Mouse (Mus musculus): ENCODE measurements around the gene Hist1h3c. TPM values are rescaled to one million over a fixed set of nuclear protein-coding genes. Genes with fewer than 3 reads are reported as not detected.

Hist1h3c gene
- total and polyA plus RNA-seq, 2 experiments = 0.20 to 8.0 TPM

- WGBS = under 1% methylated on average over 39 of the region's 39 CpGs
- Histone ChIP-seq H3K27ac (replicated peaks; ENCODE audit: insufficient read depth, low read depth, low read length) (peak overlapping the region; percentile 68), H3K9ac (ENCODE audit: low read depth, low read length) (peak overlapping the region; percentile 67), H3K27me3 (ENCODE audit: control insufficient read depth, insufficient read depth, low read length) (no peaks in the 10 kb centered on the region), H3K4me3 (ENCODE audit: insufficient read depth, low read depth, low read length) (peak overlapping the region; percentile 63), H3K4me1 (ENCODE audit: control insufficient read depth, insufficient read depth, low read length) (peaks cover 4% of the 10 kb centered on the region; the same call in 1 of the 2 replicates), H3K36me3 (ENCODE audit: control insufficient read depth, insufficient read depth, low read length) (no peaks in the 10 kb centered on the region), H3K79me2 (ENCODE audit: control insufficient read depth, insufficient read depth, low read length) (no peaks in the 10 kb centered on the region)
- DNase-seq (ENCODE audit: extremely low read depth, low read depth, low spot score) = peak; percentile 95
- TF ChIP-seq POLR2A (IDR thresholded peaks at IDR 0.05; ENCODE audit: extremely low read depth, insufficient read depth, low read length) (peak; percentile 76), CTCF (IDR thresholded peaks at IDR 0.05; ENCODE audit: low read depth, low read length) (no peak; the same call in 1 of the 2 replicates)
Observed at GRCm38 (mm10) chr13:23739069-23739921, 6.1 kb downstream of the Hist1h3c start.

- peaks cover 4% of the 10 kb centered on the region; the same call in 1 of the 2 replicates for H3K4me1 ChIP-seq (ENCODE audit: control insufficient read depth, insufficient read depth, low read length)
- no peaks in the 10 kb centered on the region for H3K36me3 ChIP-seq (ENCODE audit: control insufficient read depth, insufficient read depth, low read length)
- WGBS = under 1% methylated on average over 38 of the region's 38 CpGs
- DNase-seq (ENCODE audit: extremely low read depth, low read depth, low spot score) = peak; percentile 64
- H3K27me3 ChIP-seq (ENCODE audit: control insufficient read depth, insufficient read depth, low read length) = no peaks in the 10 kb centered on the region
- peak within 1 kb of the TSS; percentile 68 for H3K27ac ChIP-seq (replicated peaks; ENCODE audit: insufficient read depth, low read depth, low read length)
- no peaks in the 10 kb centered on the region for H3K79me2 ChIP-seq (ENCODE audit: control insufficient read depth, insufficient read depth, low read length)
- peak within 1 kb of the TSS; percentile 67 for H3K9ac ChIP-seq (ENCODE audit: low read depth, low read length)
- H3K4me3 ChIP-seq (ENCODE audit: insufficient read depth, low read depth, low read length) = peak within 1 kb of the TSS; percentile 63
- TF ChIP-seq POLR2A (IDR thresholded peaks at IDR 0.05; ENCODE audit: extremely low read depth, insufficient read depth, low read length) = peak; percentile 98
- TF ChIP-seq CTCF (IDR thresholded peaks at IDR 0.05; ENCODE audit: low read depth, low read length) = no peak; the same call in 1 of the 2 replicates
Observed at GRCm38 (mm10) chr13:23738677-23739068, 6.7 kb downstream of the Hist1h3c start, which contains the start of gene Hist1h1c. Gene Hist1h1c, plus strand, starts transcription at chr13:23738808.

GRCm38 (mm10) chr13:23738041-23738440, 7.4 kb downstream of the Hist1h3c start:
- H3K27me3 ChIP-seq (ENCODE audit: control insufficient read depth, insufficient read depth, low read length) = no peaks in the 10 kb centered on the region
- H3K9ac ChIP-seq (ENCODE audit: low read depth, low read length) = peak overlapping the region; percentile 67; the same call in 1 of the 2 replicates
- TF ChIP-seq POLR2A (IDR thresholded peaks at IDR 0.05; ENCODE audit: extremely low read depth, insufficient read depth, low read length) = no peak
- TF ChIP-seq CTCF (IDR thresholded peaks at IDR 0.05; ENCODE audit: low read depth, low read length) = no peak
- no peak overlapping the region; the same call in 1 of the 2 replicates for H3K27ac ChIP-seq (replicated peaks; ENCODE audit: insufficient read depth, low read depth, low read length)
- no peak for DNase-seq (ENCODE audit: extremely low read depth, low read depth, low spot score)
- H3K4me1 ChIP-seq (ENCODE audit: control insufficient read depth, insufficient read depth, low read length) = peaks cover 6% of the 10 kb centered on the region
- H3K79me2 ChIP-seq (ENCODE audit: control insufficient read depth, insufficient read depth, low read length) = no peaks in the 10 kb centered on the region
- 25% methylated on average over 4 of the region's 4 CpGs for WGBS
- H3K4me3 ChIP-seq (ENCODE audit: insufficient read depth, low read depth, low read length) = peak overlapping the region; percentile 63; the same call in 1 of the 2 replicates
- no peaks in the 10 kb centered on the region for H3K36me3 ChIP-seq (ENCODE audit: control insufficient read depth, insufficient read depth, low read length)

- Histone ChIP-seq H3K9ac (ENCODE audit: low read depth, low read length) (no peak overlapping the region), H3K27me3 (ENCODE audit: control insufficient read depth, insufficient read depth, low read length) (no peaks in the 10 kb centered on the region), H3K4me3 (ENCODE audit: insufficient read depth, low read depth, low read length) (no peak overlapping the region), H3K4me1 (ENCODE audit: control insufficient read depth, insufficient read depth, low read length) (peaks cover 8% of the 10 kb centered on the region), H3K79me2 (ENCODE audit: control insufficient read depth, insufficient read depth, low read length) (no peaks in the 10 kb centered on the region), H3K36me3 (ENCODE audit: control insufficient read depth, insufficient read depth, low read length) (no peaks in the 10 kb centered on the region), H3K27ac (replicated peaks; ENCODE audit: insufficient read depth, low read depth, low read length) (no peak overlapping the region)
- TF ChIP-seq POLR2A (IDR thresholded peaks at IDR 0.05; ENCODE audit: extremely low read depth, insufficient read depth, low read length) (no peak), CTCF (IDR thresholded peaks at IDR 0.05; ENCODE audit: low read depth, low read length) (no peak)
- peak; percentile 50 for DNase-seq (ENCODE audit: extremely low read depth, low read depth, low spot score)
- 71% methylated on average over 5 of the region's 5 CpGs for WGBS
Observed at GRCm38 (mm10) chr13:23737091-23737490, 8.3 kb downstream of the Hist1h3c start.

GRCm38 (mm10) chr13:23732156-23732804, 13.1 kb downstream of the Hist1h3c start:
- H3K9ac ChIP-seq (ENCODE audit: low read depth, low read length) = peak overlapping the region; percentile 22
- no peaks in the 10 kb centered on the region for H3K79me2 ChIP-seq (ENCODE audit: control insufficient read depth, insufficient read depth, low read length)
- no peaks in the 10 kb centered on the region for H3K36me3 ChIP-seq (ENCODE audit: control insufficient read depth, insufficient read depth, low read length)
- H3K4me1 ChIP-seq (ENCODE audit: control insufficient read depth, insufficient read depth, low read length) = peaks cover 22% of the 10 kb centered on the region
- DNase-seq (ENCODE audit: extremely low read depth, low read depth, low spot score) = peak; percentile 75
- TF ChIP-seq CTCF (IDR thresholded peaks at IDR 0.05; ENCODE audit: low read depth, low read length) (peak; percentile 57), POLR2A (IDR thresholded peaks at IDR 0.05; ENCODE audit: extremely low read depth, insufficient read depth, low read length) (no peak)
- H3K27ac ChIP-seq (replicated peaks; ENCODE audit: insufficient read depth, low read depth, low read length) = peak overlapping the region; percentile 41
- WGBS = 15% methylated on average over 8 of the region's 8 CpGs
- no peak overlapping the region for H3K4me3 ChIP-seq (ENCODE audit: insufficient read depth, low read depth, low read length)
- no peaks in the 10 kb centered on the region for H3K27me3 ChIP-seq (ENCODE audit: control insufficient read depth, insufficient read depth, low read length)
